Mouse (Mus musculus) erythroid progenitor cell, adult 5-6 weeks (primary cell): Measurements from ENCODE around the gene Speer4f2. TPM values are rescaled to one million over a fixed set of nuclear protein-coding genes. Genes with fewer than 3 reads are reported as not detected.

ENCODE experiments used
- total RNA-seq, 2 experiments: library from RNA; stranded (forward) in 1 of 2; stranded (reverse) in 1 of 2; fragments of 150-400 nt in 1 of 2; fragments of 186-747, 209-891 nt in 1 of 2; gene quantifications; 2 replicates each; pipeline versions ENCODE4 v1.2.3 to v1.2.4; 2015 to 2017; ENCODE audit warnings: low replicate concordance in 2 of 2

The Speer4f2 gene
- total RNA-seq, 2 experiments from 2014 or later: not detected

Other genes starting within 250 kb of the Speer4f2 start
- gene Speer4f1, start 102.9 kb downstream of the Speer4f2 start, total RNA-seq (2015; ENCODE audit: low replicate concordance): not detected in 2 replicates
- not detected in 2 replicates for gene Speer4f1, start 102.9 kb downstream of the Speer4f2 start, total RNA-seq (2017; ENCODE audit: low replicate concordance)
- gene Sema3c, start 201.1 kb downstream of the Speer4f2 start, total RNA-seq (2015; ENCODE audit: low replicate concordance): not detected in 2 replicates
- gene Sema3c, start 201.1 kb downstream of the Speer4f2 start, total RNA-seq (2017; ENCODE audit: low replicate concordance): not detected in 2 replicates